Mouse (Mus musculus) limb, embryonic 15.5 days (tissue): ENCODE measurements around the gene Hmga1. TPM values are rescaled to one million over a fixed set of nuclear protein-coding genes. Genes with fewer than 3 reads are reported as not detected.

Experiments used
- ATAC-seq: fragments of 200-750 bp; cut with Nextera tagmentation; 2 replicates; pipeline ENCODE4 v1.8.0; 2017; ENCODE audit warnings: low read depth, moderate TSS enrichment; ENCODE audit not compliant: insufficient number of reproducible peaks, low FRiP score, low TSS enrichment
- H3K27ac ChIP-seq: fragments of 300-500 bp; sonication (generic); 2 replicates; pipeline ENCODE4 v1.5.1; 2015; ENCODE audit warnings: moderate library complexity, mild to moderate bottlenecking, inconsistent platforms
- H3K27me3 ChIP-seq: fragments of 300-500 bp; sonication (generic); 2 replicates; pipeline ENCODE4 v1.6.1; 2015; ENCODE audit warnings: inconsistent platforms
- H3K36me3 ChIP-seq: fragments of 300-500 bp; sonication (generic); 2 replicates; pipeline ENCODE4 v1.6.1; 2015; ENCODE audit warnings: inconsistent platforms
- H3K4me1 ChIP-seq: fragments of 300-500 bp; sonication (generic); 2 replicates; pipeline ENCODE4 v1.6.1; 2015; ENCODE audit warnings: inconsistent platforms
- H3K4me2 ChIP-seq: fragments of 300-500 bp; sonication (generic); 2 replicates; pipeline ENCODE4 v1.6.1; 2015; ENCODE audit warnings: mild to moderate bottlenecking, inconsistent platforms
- H3K4me3 ChIP-seq: fragments of 300-500 bp; sonication (generic); 2 replicates; pipeline ENCODE4 v1.5.1; 2015; ENCODE audit warnings: mild to moderate bottlenecking, inconsistent platforms
- H3K9ac ChIP-seq: fragments of 300-500 bp; sonication (generic); 2 replicates; pipeline ENCODE4 v1.6.1; 2015; ENCODE audit warnings: inconsistent platforms
- H3K9me3 ChIP-seq: fragments of 300-500 bp; sonication (generic); 2 replicates; pipeline ENCODE4 v1.6.1; 2016; ENCODE audit warnings: inconsistent platforms
- WGBS: fragments of 180-500 bp; shearing (Covaris S2); methylation state at CpG from one replicate; pipeline ENCODE4 v1.1.7; 2015; 5-methylcytosine and 5-hydroxymethylcytosine counted together
- polyA plus RNA-seq: library from polyadenylated mRNA; unstranded; fragments of >200 nt; fragmentation: Nextera tagmentation; extraction: Ambion mirVana; gene quantifications from 2 replicates; pipeline ENCODE4 v1.2.1, GENCODE M21; 2015

Hmga1 gene
- polyA plus RNA-seq, 1 experiment from 2014 or later: 161 TPM

DNA sequence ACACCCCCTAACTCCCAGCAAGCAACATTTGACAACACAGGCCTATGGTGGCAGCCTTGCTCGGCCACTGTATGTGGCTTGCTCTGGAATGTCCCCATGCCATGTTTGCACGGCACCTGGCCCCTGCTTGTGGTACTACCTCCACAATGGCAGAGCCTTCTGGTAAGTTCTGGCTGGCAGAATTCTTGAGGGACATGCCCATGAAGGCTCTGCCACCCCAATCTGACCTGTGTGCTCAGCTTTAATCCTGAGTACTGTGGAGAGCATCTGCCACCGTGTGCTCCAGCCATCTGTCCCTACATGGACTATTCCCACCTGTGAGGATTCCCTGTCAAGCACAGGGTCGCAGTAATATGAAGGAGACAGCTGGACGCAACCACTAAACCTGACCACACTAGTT lies 44.6 kb downstream of the Hmga1 start:
- Histone ChIP-seq H3K9ac (no peak overlapping the region), H3K27me3 (no peaks in the 10 kb centered on the region), H3K4me3 (no peak overlapping the region), H3K27ac (no peak overlapping the region), H3K36me3 (peaks cover 12% of the 10 kb centered on the region), H3K9me3 (no peaks in the 10 kb centered on the region), H3K4me1 (peaks cover 37% of the 10 kb centered on the region), H3K4me2 (no peak overlapping the region)
- WGBS: 70% methylated on average over 5 of the region's 5 CpGs
- no peak for ATAC-seq

DNA sequence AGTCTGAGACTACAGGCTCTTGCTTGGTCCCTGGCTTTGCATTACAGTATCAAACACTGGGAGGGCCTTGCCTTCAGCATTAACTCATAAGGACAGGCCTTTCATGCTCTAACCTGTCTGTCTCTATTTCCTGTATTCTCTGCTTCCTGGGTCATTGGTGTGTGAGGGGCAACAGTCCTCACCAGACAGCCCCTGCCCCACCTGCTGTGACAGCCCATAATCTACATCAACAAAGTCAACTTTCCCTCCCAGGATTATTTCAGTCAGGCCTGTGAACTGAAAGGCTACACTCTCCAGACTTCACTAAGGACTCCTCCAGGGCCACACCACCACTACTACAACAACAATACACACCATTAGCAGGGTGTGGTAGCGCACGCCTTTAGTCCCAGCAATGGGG lies 46.7 kb downstream of the Hmga1 start:
- H3K27ac ChIP-seq: no peak overlapping the region
- H3K36me3 ChIP-seq: peaks cover 4% of the 10 kb centered on the region; the same call in 1 of the 2 replicates
- no peaks in the 10 kb centered on the region for H3K9me3 ChIP-seq
- H3K9ac ChIP-seq: no peak overlapping the region
- no peak overlapping the region for H3K4me3 ChIP-seq
- no peak overlapping the region for H3K4me2 ChIP-seq
- peaks cover 35% of the 10 kb centered on the region for H3K4me1 ChIP-seq
- no peaks in the 10 kb centered on the region for H3K27me3 ChIP-seq
- ATAC-seq: no peak
- WGBS: 88% methylated on average over 2 of the region's 2 CpGs

DNA sequence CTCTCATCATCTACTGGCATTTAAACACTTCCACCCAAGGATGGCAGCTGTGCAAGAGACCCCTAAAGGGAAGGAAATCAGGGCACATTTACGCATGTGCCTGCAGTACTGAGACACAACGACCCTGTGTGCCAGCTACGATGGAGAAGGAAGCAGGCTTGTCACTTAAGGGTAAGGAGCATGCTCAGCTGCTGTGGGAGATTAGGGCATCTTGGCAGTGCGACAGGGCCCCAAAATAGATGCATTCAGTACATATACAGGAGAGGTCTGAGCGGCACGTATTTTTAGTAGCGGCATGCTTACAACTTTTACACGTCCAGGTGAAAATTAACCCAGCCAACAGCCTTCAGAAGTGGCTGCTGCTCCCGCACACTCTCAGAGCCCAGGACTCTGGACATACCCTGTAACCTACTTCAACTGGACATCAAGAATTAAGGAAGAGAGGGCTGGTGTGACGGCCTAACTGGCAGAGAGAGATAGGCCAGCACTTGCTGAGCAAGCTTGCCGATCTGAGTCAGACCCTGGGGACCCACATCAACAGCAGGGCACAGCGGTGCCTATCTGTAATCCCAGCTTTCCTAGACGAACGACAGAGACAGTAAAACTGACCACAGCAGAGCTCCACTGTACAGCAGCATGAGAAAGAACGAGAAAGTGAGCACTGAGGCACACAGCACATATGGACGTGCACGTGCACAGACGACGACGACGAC lies 47.4 kb downstream of the Hmga1 start:
- Histone ChIP-seq H3K9me3 (no peaks in the 10 kb centered on the region), H3K36me3 (peaks cover 4% of the 10 kb centered on the region; the same call in 1 of the 2 replicates), H3K27ac (0 out of 2 replicates have a peak overlapping the region, but pooled peaks have one; percentile 24), H3K4me3 (no peak overlapping the region), H3K4me1 (peaks cover 35% of the 10 kb centered on the region), H3K9ac (no peak overlapping the region), H3K27me3 (no peaks in the 10 kb centered on the region), H3K4me2 (no peak overlapping the region)
- 63% methylated on average over 21 of the region's 21 CpGs for WGBS
- no peak for ATAC-seq

DNA sequence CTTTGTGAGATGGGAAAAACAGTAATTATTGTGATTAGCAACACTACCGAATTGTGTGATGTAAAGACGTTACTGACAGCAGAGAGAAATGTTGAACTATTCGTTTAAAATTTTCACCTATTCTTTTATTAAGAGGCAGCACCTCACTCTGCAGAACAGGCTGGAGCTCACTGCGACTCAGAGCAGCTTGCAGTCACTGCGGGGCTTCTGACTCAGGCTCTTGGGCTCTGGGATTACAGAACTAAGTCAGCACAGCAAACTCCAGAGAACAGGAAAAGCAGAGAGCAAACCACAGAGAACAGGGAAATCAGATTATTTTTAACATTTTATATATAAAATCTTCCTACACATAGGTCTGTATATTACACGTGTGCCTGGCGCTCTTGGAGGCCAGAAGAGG lies 53.3 kb downstream of the Hmga1 start:
- H3K27ac ChIP-seq: no peak overlapping the region
- no peaks in the 10 kb centered on the region for H3K27me3 ChIP-seq
- 68% methylated on average over 7 of the region's 7 CpGs for WGBS
- no peaks in the 10 kb centered on the region for H3K9me3 ChIP-seq
- peaks cover 9% of the 10 kb centered on the region; the same call in 1 of the 2 replicates for H3K36me3 ChIP-seq
- peaks cover 31% of the 10 kb centered on the region for H3K4me1 ChIP-seq
- H3K4me3 ChIP-seq: no peak overlapping the region
- H3K9ac ChIP-seq: no peak overlapping the region
- no peak for ATAC-seq
- H3K4me2 ChIP-seq: no peak overlapping the region

DNA sequence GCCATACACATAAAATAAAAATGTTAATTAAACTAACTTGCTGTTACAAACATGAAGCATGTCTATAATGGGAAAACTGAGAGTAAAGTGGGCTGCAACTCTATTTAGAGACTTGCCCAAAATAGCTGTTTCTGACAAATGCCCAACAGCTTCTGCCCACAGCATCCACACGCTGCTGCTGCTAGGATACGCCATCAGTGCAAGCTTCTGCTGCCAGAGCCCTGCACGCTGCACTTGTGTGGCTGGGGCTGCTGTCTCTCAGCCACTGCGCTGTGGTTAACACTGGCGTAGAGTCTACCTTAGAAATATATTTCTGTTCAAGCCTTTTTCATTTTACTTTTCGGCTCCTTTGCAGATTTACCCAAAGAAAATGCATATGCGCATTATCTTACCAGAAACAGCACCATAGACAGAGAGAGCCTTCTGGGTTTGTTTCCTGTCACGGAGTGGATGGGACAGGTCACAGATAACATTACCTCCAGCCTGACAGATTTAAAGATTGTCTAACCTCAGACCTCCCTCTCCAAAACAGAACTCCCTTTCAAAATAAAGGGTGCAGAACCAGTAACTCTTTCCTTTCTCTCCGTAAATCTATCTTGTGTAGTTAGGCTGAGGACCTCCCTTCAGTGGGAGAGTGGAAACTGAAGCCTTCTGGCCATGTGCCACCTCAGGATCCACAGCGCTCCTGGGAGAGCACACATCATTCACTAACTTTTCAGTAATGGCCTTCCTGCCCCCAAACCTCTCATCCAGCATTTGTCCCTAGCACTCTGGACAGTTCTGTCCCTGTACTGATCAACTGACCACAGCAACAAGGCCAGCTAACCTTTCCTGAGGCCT lies 54.6 kb downstream of the Hmga1 start:
- 76% methylated on average over 10 of the region's 10 CpGs for WGBS

DNA sequence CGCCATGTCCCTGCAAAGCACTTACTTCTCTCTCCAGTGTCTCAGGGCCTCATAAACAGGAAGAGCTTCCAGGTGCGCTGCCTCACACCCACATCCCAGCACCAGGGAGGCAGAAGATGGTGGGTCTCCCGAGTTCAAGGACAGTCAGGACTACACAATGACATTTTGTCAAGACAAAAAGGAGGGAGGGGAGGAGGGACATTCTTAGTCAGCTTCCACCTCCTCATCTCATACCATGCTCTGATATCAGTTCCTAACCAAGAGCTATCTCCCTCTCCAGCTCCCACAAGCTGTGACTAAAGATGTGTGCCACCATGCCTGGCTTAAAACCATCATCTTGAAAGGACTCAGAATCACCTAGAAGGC lies 55.2 kb downstream of the Hmga1 start:
- Histone ChIP-seq H3K4me2 (no peak overlapping the region), H3K27me3 (no peaks in the 10 kb centered on the region), H3K9me3 (no peaks in the 10 kb centered on the region), H3K36me3 (peaks cover 9% of the 10 kb centered on the region; the same call in 1 of the 2 replicates), H3K27ac (peak overlapping the region; percentile 38; the same call in 1 of the 2 replicates), H3K4me1 (peaks cover 35% of the 10 kb centered on the region), H3K9ac (no peak overlapping the region), H3K4me3 (no peak overlapping the region)
- ATAC-seq: no peak
- WGBS: 62% methylated on average over 3 of the region's 3 CpGs

More for the DNA sequence above, 54.6 kb downstream of the Hmga1 start:
- no peak overlapping the region for H3K4me3 ChIP-seq
- no peaks in the 10 kb centered on the region for H3K9me3 ChIP-seq
- H3K9ac ChIP-seq: no peak overlapping the region
- H3K4me1 ChIP-seq: peaks cover 37% of the 10 kb centered on the region
- H3K4me2 ChIP-seq: no peak overlapping the region
- peak overlapping the region; percentile 38; the same call in 1 of the 2 replicates for H3K27ac ChIP-seq
- H3K36me3 ChIP-seq: peaks cover 9% of the 10 kb centered on the region; the same call in 1 of the 2 replicates
- ATAC-seq: no peak
- H3K27me3 ChIP-seq: no peaks in the 10 kb centered on the region

DNA sequence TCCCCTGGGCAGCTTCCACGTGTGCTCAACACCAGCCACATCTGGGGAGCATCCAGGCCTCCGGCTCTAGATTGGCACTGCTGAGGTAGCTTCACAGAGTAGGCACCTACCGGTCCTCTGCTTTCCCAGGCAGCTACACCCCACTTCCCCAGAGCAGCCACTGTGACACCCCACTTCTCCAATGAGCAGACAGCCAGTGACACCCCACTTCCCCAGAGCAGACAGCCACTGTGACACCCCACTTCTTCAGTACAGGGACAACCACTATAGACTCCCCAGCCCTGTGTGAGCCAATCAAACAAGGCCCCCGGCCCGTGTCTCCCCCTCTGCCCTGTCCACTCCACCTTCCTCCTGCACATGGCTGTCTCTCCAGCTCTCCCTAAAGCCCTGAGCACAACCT lies 55.7 kb downstream of the Hmga1 start:
- H3K9ac ChIP-seq: no peak overlapping the region
- no peaks in the 10 kb centered on the region for H3K27me3 ChIP-seq
- peaks cover 35% of the 10 kb centered on the region for H3K4me1 ChIP-seq
- H3K9me3 ChIP-seq: no peaks in the 10 kb centered on the region
- WGBS: 73% methylated on average over 5 of the region's 5 CpGs
- peaks cover 9% of the 10 kb centered on the region; the same call in 1 of the 2 replicates for H3K36me3 ChIP-seq
- H3K4me2 ChIP-seq: no peak overlapping the region
- no peak overlapping the region for H3K4me3 ChIP-seq
- no peak for ATAC-seq
- no peak overlapping the region for H3K27ac ChIP-seq

DNA sequence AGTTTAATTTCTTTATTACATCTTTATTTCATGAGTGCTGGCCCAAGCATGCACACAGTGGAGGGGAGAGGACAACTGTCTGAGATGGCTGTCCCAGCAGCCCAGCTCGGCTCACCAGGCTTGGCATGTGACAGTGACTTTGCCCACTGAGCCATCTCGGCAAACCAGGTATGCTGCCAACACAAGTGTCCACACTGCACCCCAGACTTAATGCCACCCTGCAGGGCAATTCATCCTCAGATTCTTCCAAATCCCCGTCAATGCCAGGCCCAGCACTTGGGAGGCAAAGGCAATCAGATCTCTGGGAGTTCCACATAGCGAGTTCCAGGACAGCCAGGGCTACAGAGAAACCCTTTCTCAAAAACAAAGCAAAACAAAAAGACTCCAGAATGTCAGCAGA lies 56.7 kb downstream of the Hmga1 start:
- H3K4me1 ChIP-seq: peaks cover 35% of the 10 kb centered on the region
- H3K4me2 ChIP-seq: no peak overlapping the region
- H3K27me3 ChIP-seq: no peaks in the 10 kb centered on the region
- H3K27ac ChIP-seq: no peak overlapping the region
- H3K9ac ChIP-seq: no peak overlapping the region
- ATAC-seq: no peak
- H3K4me3 ChIP-seq: no peak overlapping the region
- H3K36me3 ChIP-seq: peaks cover 12% of the 10 kb centered on the region
- 78% methylated on average over 4 of the region's 4 CpGs for WGBS
- 0 out of 2 replicates have a peak, but pooled peaks cover 3% of the 10 kb centered on the region for H3K9me3 ChIP-seq

Other genes starting within 250 kb of the Hmga1 start
- gene Grm4, start 35.1 kb upstream of the Hmga1 start, polyA plus RNA-seq: 0.54 and 0.55 TPM in 2 replicates
- gene AI413582, start 9.3 kb downstream of the Hmga1 start, polyA plus RNA-seq: 28.4 TPM in 2 replicates
- 84.9 and 85.0 TPM in 2 replicates for gene Nudt3, start 67.0 kb downstream of the Hmga1 start, polyA plus RNA-seq
- gene RPS10-NUDT3, start 78.7 kb downstream of the Hmga1 start, polyA plus RNA-seq: not detected in 2 replicates
- gene Rps10, start 80.2 kb downstream of the Hmga1 start, polyA plus RNA-seq: 793 and 967 TPM in 2 replicates
- gene Pacsin1, start 99.0 kb downstream of the Hmga1 start, polyA plus RNA-seq: 2.5 and 3.4 TPM in 2 replicates
- 0.12 TPM in 1 of 2 replicates, not detected in the other for gene Spdef, start 172.5 kb downstream of the Hmga1 start, polyA plus RNA-seq